Mouse (Mus musculus) c-Kit-negative CD71-positive TER-119-positive erythroid progenitor cells, embryonic 14.5 days (primary cell): ENCODE results near the gene Fam193a.

Experiments used
- DNase-seq: peaks from one replicate; pipeline ENCODE4 v3.0.0-alpha.2; 2013; ENCODE audit warnings: low read depth, low spot score

Fam193a gene

DNA sequence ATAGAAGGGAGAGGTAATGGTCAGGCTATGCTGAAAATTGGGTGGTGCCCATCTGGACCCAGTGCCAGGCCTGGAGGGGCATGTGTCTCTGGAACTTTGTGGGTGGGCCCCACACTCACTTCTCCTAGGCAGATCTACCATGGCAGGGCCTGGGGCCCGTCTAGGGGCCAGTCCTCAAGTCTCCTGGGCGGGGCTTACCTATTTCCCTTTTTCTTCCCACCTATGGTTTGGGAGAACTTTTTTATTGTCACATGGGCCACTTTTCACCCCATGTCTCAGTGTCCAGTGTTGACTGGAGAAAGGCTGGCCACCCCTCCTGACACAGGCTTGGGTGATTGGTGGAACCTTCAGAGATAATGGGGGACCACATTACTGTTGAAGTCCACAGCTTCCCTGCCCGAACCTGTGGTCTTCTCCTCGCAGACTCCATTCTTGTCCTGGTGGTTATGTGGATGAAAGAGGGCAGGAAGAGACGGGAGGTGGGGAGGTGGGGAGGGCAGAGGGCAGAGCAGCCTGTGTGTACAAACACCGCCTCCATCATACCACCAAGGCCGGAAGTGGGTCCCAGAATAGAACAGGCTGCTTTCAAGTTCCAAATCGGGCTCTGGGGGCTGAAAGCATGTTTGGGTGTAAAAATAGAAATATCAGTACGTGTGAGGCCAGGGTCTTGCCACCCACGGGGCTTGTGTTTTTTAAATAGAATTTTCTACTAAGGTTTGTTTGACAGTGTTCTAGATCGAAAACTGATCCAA lies 150.9 kb downstream of the Fam193a start:
- DNase-seq, result no peak

DNA sequence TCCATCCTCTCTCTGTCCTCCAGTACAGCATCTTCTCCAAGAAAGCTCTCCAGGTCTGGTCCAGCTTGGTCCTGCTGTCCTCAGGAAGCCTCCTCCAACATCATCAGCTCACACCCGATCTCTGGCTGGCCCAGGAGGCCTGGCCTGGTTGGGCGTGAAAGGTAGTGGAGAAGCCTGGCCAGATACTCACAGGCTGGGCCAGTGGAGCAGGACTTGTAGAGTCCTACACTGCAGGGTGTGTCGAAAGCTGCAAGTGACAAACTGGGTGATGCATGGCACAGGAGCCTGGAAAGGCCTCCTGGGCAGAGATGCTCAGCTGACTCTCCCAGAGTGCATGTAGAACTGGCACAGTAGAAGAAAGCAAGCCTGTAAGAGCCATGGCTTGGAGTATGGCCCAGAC lies 151.6 kb downstream of the Fam193a start:
- no peak for DNase-seq

DNA sequence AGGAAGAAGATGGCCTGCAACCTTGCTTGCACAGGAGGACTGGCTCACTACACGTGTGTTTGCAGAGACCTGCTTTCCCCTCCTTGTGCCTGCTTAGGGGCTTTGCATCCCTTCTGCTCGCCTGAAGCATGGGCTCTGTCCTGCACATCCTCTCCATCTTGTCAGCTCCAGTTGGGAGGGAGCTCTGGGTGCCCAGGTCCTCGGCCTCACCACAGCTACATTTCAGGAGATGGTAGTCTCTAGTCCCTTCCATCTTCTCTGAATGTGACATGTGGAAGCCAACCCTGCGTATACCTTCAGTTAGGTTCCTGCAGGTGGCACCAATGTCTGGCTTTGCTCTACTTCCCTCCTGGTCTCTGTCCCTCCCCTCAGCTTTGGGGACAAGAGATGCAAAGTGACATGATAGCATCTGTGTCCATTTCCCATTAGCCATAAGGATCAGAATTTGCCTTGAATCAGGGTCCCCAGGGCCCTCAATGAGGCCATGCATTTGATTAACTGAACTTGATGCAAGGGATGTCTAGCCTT lies 154.3 kb downstream of the Fam193a start:
- no peak for DNase-seq

DNA sequence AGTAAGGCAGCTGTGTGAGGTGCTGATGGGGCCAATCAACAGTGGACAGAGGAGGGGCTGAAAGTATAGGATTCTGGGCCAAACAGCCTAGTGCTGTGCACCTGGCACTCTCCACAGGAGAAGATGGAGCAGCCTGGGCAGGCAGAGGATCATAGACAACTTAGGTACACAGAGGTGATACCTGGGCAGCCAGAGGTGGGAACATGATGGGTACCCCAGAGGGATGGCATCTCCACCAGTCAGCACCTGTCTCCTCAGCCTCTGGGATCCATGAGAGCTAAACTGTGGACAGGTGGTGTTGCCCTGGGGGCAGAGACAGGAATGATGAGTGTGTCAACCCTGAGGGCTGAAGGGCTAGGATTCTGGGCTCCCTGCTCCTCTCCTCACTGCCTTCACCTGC lies 154.8 kb downstream of the Fam193a start:
- no peak for DNase-seq

DNA sequence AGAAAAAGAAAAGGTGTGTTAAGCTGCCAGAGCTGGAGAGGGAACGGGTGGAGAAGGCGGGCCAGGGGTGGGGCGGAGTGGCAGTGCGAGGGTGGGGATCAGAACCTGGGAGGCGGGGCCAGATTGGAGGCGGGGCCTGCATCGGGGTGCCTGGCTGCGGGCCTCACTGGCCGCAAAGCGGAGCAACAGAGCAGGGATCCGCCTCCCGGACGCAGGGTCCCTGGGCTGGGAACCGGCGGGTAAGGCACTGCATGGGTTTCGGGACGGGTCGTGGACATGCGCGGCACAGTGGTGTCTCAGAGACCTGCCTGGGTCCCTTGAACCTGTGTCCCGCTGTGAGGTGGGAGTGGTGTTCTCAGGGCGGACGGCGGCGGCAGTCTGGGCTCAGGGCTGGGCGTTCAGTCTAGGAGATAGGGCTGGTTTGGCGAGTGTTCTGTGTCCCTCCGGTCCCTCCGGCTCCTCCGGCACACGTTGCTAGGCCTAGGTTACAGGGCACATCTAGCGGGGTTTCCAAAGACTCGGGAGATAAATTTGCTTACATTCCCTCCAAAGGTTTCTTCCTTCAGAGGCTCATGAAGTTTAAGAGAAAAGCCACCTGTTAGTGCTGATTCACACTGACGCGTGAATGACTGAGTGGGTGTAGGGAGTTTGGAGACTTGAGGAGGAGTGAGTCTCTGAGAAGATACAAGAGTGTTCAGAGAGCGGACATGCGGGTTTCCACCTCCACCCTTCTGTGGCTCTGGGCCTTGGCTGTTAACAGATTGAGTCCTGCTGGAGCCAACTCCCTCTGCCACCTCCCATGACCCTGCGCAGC lies 156.1 kb downstream of the Fam193a start, which contains the start of gene Sh3bp2:
Sh3bp2 (plus strand) TSS at position 176 of the 814 bp plus-strand sequence.
- peak; percentile 90 for DNase-seq

DNA sequence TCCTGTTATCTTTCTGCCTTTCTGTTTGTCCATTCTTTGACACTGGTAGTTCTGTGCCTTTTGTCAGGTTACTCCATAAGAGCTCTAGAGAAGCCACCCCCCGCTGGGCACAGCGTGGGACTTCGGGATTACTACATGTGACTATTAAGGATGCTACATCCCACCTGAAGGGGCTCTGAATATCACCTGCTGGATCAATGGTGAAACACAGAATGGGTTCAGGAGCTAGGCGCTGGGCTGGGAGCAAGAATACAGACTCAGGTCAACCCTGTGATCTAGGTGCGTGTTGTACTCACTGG lies 156.7 kb downstream of the Fam193a start:
- no peak for DNase-seq

DNA sequence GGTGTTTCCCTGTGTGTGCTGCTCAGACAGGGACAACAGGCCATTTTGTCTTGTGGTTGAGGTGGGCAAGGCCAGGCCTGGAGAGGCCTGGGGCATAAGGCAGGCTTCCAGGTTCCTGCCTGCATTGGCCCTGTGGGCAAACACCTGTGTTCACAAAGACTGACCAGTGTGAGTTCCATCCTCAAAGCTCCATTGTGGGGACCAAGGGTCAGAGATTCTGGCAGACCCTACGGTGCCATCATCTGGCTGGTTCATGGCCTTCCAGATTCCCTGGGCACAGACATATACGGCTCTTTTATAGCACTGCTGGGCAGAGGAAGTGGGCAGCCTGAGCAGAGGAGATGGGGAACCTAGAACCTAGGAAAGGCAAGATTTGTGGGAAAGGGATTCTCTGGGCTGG lies 157.6 kb downstream of the Fam193a start:
- no peak for DNase-seq

DNA sequence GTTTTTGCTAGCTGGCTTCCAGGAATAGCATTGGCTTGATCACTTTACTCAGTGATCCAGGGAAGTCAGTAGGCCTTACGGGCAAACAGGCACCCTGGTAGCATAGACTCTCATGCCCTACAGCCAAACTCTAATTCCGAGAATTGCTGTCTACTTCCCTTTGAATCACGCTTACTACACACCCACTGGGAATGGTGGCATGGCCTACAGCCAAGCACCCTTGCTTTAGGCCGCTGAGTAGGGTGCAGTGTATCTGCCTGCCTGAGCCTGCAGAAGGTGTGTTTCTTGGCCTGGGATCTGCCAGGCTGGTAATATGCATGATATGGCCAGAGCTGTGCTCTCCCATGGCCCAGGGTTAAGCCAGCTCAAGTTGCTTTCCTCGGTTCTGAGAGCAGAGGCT lies 159.0 kb downstream of the Fam193a start:
- no peak for DNase-seq

DNA sequence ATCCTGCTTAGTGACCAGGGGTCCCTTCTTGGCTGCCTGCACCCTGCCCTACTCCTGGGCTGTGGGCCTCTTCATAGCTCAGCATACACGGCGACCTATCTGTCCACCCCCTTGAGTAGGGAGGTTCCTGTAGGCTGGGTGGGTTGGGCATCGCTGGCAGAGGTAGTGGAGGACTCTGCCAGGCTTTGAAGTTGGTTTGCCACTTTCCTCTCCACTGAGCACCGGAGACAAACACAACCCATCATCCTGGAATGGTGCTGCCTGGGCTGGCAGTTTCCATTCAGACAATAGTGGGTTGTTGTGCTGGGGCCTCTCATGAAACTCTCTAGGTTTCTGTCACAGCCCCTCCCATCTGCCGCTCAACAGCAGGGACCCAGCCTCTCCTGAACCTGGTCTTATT lies 160.4 kb downstream of the Fam193a start:
- no peak for DNase-seq

DNA sequence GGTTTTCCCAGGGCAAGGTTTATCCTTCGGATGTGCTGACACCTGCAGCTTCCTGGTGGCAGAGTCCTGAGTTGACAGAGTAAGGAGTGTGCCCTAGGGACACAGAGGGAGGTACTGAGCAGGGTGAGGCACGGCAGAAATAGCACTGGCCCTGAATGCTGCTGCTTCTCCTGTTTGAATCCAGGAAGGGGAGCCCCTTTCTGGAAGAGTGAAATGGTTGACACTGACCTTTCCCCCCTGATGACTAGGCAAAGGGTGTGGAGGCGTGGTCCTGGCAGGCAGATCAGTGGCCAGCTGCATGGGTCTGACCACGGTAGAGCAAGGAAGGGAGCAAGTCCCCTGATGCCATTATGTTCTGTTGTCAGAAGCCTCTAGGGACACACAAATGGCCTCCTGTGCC lies 161.0 kb downstream of the Fam193a start:
- DNase-seq, result no peak

DNA sequence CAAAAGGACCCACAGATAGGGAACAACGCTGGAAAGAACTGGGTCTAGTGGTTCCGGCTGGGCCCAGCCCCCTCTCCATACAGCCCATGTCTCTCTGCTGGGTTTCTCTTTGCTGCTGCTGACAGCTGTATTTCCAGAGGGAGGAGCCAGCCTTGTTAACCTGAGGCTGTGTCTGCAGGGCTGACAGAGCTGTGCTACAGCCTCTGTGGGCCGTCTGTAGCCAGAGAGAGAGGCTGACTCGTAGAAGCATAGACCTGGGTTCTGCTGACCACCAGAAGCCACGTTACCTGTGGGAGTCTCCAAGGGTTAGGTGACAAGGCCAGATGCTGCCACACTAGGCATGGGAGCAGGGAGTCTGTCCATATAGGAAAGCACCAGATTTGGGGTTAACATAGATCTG lies 163.3 kb downstream of the Fam193a start:
- no peak for DNase-seq

DNA sequence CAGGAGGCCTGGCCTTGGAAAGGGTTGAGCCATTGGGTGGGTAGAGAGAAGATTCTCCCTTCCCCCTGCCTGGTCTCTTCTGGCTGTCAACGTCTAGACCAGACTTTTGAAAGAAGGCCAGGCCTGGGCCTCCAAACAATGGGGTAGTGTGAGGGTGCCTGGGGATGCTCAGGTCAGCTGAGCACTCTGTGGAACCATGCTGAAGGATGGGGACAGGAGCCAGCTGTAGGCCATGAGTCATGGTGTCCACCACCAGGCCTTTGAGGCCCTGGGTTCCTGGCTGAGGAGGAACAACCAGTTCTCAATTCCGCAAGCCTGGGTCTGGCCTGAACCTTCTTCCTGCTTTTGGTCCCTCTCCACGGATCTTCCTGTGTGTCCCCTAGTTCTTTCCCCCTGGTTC lies 164.1 kb downstream of the Fam193a start:
- no peak for DNase-seq

DNA sequence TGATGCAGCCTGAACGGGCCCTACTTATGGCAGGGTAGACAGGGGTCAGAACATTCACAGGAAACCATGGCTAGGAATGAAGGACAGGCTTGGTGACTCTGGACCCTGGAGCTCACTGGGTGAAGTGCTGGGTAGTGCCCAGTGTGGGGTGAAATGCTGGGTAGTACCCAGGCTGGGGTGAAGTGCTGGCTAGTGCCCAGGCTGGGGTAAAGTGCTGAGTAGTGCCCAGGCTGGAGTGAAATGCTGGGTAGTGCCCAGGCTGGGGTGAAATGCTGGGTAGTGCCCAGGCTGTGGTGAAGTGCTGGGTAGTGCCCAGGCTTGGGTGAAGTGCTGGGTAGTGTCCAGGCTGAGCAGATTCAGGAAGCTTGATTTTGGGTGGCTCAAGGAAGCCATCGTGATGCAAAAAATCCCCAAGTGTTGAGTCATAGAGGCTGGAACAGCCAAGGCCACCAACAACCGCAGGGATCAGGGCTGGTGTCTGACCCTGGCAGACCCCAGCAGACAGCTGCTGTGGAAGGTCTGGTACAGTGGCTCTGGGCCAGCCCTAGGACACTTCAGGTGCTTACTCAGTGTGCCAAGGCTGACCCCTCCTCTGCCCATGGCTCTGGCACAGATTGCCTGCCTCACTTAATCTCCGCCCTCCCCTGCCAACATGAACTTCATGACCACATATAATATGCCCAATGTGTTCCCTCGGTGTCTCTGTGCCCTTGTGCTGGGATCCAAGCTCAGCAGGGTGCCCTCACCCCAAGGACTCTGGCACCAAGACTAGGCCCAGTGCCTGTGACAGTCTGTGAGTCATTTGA lies 165.2 kb downstream of the Fam193a start:
- no peak for DNase-seq

DNA sequence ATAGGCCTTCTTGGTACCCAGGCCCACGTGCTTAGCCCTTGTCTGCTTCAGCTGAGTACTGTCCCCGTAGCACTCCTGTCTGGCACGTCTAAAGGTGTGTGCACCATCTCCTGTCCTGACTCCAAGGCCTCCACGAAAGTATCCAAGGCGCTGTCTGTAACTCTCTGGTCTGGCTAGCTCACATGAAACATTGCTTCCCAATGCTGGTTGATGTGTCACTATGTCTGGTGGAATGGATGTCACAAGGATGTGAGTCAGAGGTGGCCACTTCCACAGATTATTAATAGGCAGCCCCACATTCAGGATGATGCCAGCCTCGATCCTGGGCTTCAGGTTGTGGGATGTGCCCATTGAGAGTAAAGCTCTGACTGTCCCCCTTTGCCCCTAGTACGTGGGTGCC lies 166.1 kb downstream of the Fam193a start:
- DNase-seq, result no peak
